Mouse (Mus musculus) adrenal gland, adult (tissue): ENCODE measurements at regions not wholly inside any gene's neighbourhood (a gene's known extent, or its start where the extent isn't known, plus 50 kb on each side); places are given as distances from the start of the nearest gene placed in this dataset.

ENCODE experiments used
- DNase-seq, 2 experiments: peaks; one replicate each; pipeline ENCODE4 v3.0.0; 2022 to 2023; ENCODE audit warnings: low spot score in 1 of 2; ENCODE audit not compliant: inconsistent age in 2 of 2

DNA sequence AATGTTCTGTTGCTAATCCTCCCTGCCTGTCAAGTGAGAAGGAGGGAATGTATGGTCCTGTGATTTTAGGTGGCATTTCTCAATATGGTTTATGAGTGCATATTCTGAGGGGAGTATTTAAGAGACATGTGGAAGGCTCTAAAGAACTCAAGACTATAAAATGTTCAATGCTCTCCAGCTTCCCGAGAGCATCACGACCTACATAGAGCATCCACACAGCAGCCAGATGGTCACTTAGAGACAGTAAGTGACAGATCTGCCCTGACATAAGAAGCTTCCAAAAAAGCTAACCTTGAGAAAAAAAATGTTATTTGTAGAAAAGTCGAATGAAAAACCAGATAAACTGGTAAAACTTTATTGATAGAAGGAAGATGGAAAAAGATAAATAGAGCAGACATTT, 444.9 kb upstream of the Tnp1 start:
- no peak for DNase-seq

DNA sequence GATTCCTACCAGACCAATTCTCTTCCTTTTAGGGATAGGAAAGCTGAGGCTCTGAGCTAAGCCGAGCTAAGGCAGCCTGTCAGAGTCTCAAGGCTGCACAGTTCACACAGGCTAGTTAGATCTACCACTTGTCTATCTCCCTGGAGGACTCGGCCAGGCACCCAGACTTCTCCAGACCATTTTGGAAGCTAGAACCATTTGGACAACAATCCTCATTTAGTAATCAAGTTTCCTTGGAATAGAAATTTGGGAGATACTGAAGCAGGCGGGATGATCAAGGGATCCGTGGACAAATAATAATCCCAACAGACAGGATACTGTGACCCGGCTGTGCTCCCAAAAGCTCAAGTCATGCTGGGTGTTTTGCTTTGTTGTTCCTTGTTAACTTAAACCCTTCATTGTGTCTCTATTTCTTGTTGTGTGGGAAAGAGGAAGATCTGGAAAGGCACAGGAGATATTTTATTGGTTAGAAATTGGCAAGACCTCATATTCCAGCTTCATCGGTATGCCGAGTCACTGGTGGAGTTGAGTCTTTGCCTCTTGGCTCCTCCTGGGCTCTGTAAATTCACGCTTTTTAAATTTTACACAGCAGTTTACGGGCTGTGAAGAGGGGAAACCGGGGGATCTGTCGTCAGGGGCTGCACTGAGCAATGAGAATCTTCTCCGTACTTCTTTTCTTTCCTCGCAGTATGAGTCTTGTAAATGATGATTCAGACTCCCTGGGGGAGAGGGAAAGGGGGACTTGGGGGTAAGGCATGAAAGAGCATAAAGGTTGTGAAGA, 444.2 kb upstream of the Tnp1 start:
- no peak for DNase-seq

DNA sequence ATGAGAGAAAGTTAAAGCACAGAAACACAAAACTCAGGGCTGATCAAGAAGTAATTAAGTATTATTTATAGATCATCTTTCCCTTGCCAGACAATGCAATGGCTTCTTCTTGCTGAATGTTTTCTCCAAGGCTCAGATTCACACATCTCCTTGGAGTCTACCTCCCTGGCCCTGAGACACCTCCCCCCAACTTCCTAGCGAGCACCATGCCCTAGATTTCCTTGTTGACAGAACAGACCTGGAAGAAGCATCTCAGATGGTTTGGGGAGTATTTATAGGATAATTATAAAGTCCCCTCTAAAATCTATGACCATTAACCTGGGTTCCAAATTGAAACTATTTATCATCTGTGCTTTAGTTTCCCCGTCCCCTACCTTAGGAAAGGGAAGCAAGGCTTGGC, 441.6 kb upstream of the Tnp1 start:
- DNase-seq, result no peak

DNA sequence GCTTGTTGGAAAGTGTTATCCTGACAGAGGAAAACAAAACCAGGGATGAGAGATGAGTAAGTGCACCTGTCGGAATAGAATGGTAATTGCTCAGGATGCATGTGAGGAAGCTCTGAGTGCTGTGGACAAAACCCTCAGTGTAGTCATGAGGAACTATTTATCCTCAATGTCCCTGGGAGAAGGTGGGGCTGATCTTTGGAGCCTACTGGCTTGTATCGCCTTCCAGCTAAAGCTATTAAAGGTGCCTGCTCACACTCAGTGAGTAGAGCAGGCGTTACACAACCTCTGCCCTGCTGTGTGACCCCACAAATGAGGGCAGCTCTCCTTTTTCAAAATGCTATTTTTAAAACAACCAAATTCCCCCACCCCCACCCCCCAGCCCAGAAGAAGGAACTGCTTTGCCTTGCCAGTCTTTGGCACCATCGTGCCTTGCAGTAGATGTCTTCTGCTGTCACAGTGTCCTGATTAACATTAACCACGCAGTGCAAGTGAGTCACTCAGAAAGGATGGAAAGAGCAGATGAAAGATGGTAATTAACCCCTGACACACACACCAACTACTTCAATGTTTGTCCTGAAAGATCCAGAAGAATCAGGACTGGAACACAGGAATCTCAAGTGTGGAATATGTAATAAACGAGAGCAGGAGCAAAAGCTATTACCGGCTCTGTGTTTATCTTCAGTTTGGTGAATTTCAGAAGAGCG, 440.8 kb upstream of the Tnp1 start:
- no peak for DNase-seq

DNA sequence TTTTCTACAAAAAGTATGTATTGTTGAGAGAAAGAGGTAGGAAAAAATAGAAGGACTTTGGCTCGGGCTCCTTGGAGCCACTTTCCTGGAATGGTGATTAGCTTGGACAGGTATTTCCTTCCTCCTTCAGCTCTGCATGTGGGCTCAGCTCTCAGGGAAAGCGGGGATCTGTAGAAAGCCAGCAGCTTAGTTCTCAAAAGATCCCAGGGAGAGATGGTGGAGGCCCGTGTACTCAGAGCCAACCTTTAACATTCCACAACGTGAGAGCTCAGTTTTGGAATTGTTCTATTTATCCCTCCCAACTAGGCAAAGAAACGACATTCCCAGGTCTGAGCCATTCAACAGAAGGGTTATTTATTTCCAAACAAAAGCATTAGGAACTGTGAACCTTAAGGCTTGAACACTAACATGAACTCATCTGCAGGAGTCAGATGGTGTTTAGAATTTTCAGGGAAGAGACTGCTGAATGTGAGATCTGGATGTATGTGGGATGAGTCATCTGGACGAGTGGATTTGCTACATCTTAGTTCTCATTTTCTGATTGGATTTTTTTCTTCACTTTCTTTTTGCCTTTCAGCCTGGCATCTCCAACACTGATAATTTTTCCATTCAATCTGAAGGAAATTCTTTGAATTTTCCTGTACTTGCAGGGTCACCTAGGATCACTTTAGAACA, 428.6 kb upstream of the Tnp1 start:
- no peak for DNase-seq

DNA sequence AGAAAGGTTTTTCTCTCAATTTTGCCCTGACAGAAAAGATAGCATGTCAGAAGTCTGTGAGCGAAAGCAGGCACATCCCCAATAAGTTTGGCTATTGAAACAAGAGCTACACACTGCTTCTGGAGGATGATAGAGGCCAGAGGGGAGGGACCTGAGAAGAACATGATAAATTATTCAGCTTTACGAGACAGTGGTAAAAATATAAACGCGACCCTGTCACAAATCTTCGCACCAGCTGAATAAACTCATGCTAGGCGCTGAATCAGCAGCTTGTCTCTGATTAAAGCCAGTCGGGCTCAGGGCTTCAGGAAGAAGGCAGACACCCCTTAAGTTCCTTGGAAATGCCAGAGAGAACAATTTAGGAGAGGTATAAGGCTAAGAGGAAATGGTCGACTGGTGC, 422.7 kb upstream of the Tnp1 start:
- no peak for DNase-seq

DNA sequence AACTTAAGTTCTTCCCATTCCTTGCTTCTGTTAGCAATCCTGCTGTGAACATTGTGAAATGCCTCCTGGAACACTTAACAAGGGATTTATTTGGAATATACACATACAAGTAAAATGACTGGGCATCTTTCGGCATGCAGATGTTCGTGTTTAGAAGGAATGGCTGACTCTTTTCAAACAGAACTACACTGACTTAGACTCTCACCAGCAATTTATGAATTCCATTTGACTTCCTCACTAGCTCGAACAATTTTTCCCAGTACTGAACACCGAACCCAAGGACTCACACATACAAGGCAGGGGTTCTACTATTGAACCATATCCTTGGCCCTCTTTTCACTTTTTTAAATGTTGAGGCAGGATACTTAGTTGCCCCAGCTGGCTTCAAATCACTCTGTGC, 412.4 kb upstream of the Tnp1 start:
- DNase-seq, result no peak

DNA sequence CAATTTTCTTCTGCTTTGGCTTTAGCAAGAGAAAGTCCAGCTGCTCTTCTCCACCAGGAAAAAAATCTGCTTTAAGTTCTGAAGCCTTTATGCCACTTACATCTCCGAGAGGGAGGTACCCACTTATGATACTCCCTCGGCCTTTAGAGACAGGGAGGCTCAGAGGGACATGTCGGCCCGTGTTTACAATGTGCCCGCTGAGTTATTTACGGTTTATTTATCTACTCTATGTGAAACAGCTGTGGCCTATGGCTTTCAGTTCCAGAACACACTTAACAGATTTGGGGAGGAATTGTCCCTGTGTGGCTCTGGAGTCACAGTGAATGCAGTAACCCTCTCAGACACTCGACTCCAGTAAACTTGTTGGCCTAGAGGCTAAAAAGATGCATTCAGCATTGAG, 409.3 kb upstream of the Tnp1 start:
- DNase-seq, result no peak

DNA sequence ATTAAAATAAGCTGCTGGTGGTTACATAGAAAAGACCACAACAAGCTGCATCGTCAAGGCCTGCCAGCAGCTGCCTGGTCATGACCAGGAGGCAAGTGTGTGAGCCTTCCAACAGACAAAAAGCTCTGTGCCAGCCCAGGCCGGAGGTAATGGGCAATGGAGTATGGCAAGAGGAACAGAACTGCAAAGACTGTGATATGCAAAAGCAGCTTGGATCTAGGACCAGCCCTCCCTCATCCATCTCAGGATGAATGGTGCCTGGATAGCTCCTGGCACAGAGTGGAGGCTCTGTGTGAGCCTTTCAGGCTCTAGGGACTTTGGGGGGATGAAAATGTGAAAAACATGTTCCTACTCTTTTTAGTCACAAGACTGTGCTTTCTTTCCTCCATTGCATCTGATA, 402.5 kb upstream of the Tnp1 start:
- DNase-seq, result no peak

DNA sequence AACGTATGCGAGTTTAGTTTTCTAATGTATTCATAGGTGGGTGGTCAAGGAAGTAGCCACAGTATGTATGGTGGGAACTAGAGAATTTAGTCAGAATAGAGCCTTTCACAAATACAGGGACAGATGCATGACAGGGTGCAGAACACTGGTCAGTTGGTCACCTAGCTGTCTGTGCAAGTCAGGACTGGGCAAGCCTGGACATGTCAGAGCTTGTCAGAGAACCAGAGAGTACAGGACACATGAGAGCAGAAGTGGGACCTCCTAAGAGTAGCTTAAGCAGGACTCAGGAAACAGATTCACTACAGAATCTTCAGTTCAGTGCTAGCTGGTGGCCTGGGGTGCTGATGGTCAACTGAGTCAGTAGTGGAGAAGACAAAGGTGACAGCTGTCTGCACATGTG, 395.7 kb upstream of the Tnp1 start:
- no peak for DNase-seq

DNA sequence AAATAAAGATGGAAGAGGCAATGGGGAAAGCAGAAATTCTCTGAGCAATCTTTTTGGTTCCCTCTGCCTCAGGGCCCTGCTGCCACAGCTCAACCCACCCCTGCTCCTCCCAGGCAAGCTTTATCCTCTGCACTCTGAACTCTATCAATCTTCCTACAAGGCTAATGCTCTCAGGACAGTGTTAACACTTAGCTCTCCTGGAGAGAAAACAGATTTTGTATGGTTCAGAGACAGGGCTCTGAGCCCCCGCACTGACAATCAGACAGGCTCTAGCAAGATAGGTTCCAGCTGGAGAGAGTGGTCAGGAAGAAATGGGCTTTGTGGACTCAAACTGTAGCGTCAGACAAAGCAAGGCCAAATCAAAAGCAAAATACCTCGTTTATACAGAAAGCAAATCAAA, 383.5 kb upstream of the Tnp1 start:
- DNase-seq, result no peak

DNA sequence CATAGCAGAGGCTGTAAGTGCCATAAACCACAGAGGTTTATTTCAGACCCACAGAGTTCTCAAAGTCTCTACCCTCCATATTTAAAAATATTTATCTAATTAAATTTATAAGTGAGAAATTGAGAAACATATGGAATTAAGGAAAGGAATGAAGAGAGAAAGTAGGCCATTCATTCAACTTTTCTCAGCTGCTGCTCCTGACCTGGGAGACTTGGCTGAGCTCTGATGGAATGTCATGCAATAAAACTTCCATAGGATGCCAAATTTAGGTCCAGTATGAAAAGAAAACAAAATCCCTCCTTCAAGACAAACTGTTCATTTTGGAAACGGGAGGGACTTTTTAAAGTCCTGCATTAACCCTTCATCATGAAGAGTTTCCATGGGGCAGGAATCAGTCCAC, 379.3 kb upstream of the Tnp1 start:
- DNase-seq, result no peak

DNA sequence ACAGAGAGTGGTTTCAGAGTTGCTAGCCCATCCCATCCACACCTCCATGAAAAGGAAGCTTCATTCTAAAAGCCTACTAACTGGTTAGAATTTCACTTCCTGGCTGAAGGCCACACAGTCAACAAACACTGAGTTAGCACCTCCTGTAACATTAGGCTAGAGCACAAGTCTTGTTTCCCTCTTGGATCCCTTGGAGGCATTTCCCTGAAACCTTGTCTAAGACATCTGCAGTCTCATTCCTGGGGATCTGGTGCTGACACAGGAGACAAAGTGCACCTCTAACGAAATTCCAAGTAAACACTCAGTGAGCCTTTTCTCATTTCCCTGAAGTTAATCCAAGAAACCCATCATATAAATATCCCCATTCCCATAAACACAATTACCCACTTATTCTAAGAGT, 378.8 kb upstream of the Tnp1 start:
- no peak for DNase-seq

DNA sequence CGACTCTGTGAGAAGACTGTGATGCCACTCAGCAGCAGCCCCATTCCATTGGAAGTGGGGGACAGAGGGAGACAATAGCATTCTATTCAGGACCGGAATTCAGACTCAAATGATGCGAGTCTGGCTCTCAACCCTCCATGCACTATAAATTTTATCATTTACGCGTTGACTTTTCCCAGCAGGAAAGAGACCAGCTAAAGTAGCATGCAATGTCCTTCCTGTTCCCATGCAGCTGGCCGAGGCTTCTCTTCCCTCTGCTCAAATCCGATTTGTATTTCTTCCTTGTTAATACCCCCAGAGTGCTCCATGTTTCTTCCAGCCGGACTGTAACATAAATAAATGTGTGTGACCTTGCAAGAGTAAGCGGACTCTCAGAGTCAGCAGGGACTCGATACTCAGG, 376.4 kb upstream of the Tnp1 start:
- no peak for DNase-seq

DNA sequence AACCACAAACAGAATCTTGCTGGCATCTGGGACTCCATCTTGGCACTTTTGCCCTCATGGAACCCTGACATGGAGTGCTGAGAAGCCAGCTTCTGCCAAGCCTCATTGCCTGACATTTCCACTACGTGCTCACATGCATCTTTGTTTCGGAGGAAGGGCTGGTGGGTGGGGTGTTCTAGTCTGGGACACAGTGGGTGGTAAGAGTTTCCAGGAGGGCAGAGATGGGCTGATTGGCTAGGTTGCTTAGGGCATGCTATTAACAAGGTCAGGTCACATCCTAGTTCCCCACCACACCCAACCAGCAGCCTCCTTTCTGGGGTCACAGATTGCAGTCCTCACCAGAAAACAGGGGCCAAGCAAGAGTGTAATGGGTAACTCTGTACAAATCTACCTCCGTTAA, 374.3 kb upstream of the Tnp1 start:
- no peak for DNase-seq

DNA sequence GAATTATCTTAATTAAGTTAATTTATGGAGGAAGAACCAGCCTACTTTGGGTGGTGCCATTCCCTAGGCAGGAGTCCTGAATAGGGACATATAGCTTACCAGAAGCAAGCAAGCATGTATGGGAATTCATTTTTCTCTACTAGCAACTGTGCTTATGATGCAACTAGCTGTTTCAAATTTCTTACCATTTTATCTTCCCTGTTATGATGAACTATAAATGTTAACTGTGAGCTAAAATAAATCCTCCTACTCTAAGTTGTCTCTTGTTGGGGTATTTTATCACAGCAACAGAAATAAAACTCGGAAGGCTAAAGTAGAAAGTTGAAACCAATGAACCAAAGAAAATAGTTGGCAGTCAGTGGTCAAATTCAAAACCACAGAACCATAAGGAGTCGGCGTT, 373.5 kb upstream of the Tnp1 start:
- no peak for DNase-seq

DNA sequence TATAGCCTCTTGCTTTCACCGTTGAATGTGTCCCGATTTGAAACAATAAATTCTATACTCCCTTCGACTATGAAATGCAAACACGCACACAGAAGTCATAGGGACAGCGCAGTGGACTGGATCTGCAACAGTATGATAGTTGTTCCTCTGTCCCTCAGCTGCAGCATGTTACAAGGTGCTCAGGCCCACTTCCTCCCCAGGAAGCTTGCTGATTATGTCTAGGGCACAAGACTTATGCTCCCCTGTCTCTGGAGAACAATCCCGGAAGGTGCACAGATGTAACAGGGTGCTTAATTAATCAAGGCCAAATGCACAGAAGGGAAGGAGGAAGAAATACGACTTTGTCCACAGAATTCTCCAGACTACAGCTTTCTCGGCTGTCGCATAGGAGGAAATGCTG, 365.9 kb upstream of the Tnp1 start:
- no peak for DNase-seq

DNA sequence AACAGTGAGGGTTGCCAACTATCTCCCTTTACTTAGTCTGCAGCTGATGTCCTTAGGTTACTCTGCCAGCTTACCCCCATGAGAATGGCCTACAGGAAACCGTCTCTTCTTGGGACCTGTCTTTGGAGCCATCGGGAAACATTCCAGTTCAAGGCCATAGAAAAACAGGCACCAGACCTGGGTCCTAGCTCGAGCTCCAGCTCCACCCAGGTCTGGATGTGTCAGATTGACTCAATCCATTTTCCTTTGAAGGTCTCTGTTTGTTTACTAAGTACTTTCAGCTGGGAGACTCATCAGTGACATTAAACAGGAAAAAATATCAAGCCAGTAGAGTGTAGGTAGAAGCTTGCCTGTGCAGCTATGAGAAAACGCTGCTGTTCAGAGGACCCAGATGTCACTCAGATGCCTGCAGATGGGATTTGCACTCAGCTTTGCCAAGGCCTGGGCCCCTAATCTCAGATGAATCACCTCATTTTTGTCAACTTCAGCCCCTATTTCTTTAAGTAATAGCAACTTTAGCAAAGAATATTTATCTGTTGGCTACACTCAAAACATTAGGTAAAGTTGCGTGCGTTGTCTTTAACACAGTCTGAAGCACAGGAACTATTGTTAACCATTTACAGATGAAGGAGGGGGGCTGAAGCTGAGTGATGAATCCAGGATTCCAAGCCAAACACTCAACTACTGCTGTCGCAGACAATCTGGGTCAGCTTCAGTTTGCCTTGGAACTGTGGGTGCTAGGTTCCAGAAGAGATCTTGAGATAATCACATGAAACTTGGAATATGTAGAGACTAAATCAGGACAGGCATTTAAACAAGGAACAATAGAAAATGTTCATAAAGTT, 359.0 kb upstream of the Tnp1 start:
- DNase-seq, result peak in 1 of 2 experiments; percentile 70

DNA sequence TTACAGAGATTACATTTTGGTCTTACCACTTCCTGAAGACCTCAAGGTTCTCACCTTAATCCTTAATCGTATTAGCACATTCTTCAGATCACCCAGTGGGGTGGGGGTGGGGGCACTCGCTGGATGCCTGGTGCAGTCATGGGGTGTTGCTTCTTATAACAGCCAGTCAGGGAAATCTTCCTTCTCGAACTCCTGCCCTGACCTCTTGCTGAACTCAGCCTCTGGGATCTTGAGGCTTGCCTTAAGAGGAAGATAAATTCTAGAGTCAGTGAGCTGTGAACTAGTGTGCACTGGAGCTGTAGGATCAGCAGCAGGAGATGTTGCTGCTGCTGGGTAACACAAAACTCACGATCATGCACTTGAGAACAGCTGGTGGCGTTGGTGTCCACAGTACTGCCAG, 352.5 kb upstream of the Tnp1 start:
- DNase-seq, result no peak

DNA sequence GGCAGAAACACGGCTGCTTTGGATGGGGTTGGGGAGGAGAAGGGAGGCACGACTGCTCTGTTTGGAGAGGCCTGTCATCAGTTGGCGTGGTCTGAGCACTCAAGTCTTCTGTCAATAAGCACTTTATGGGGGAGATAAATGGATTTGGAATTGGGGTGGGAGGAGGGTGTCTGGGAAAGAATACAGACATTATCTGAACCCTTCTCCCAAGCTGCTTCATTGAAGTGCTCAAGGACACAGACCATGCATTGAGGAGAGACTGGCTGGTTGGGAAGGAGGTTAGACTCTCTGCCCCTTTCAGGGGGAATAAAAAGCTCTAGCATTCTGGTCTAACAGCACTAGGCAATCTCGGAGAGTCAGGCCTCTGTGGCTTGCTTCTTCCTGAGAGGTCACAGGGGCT, 350.1 kb upstream of the Tnp1 start:
- no peak for DNase-seq

DNA sequence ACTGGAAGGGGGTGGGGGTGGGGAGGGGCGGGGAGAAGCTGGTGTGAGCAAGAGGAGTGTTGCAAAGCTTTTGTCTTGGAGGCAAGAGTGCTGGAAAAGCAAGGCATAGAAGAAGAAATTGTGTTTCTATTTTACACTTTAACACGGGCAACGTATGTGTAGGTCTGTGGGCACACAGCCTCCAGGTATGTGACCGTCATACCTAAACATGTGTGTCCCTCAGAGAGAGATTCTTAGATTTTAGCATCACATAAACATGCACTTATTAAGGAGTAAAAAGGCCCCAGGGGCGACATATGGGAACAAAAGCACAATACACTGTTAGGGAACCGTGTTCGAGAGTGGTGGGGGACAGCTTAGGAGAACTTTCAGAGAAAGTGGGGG, 348.6 kb upstream of the Tnp1 start:
- no peak for DNase-seq
